Mouse (Mus musculus): ENCODE data around the gene Rpl10. TPM values are rescaled to one million over a fixed set of nuclear protein-coding genes. Genes with fewer than 3 reads are reported as not detected.

Rpl10 gene
- polyA plus RNA-seq (2012; fragmentation: generic; extraction: Trizol), result 2,470 TPM

DNA sequence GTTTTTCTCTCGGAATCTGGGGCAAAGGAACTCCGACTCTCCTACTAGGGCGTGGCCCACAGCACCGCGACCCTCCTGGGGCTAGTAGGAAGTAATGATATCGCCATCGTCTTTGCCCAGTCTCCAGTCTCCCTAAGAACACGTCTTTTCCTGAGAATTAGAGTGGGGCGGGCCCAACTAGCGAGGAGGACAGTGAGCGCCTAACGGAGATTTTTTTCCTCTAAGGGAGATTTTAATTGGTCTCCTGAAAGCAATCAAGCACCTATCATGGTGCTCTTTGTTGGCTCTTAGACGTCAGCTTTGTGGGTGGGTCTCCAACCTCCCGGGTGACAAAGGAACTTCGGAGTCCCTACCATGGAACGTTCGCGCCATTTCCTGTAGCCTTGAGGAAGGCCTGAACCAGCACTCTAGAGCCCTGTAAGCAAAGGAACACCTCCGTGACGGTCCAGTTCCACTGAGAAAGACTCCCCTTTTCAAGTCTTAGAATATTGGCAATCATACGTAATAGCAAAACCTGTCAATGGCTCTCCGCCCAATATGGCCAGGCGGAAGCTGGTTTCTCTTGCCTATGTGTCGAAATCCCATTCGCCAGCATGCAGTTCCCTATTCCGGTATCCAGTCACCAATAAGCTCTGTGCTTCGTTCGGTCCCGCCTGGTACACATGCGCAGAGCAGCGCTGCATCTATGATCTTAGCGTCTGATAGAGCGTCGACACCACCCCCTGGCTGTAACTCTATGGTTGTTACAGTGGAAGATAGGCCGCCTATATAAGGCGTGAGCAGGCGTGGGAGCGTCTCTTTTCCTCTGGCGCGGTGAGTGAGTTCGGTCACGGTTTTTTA lies at the start of gene Rpl10:
Rpl10 (plus strand) TSS at position 751 of the 840 bp plus-strand sequence.
- Histone ChIP-seq H3K79me2 (ENCODE audit: control insufficient read depth, insufficient read depth) (peaks cover 20% of the 10 kb centered on the region), H3K27me3 (ENCODE audit: control insufficient read depth, insufficient read depth, insufficient read length) (no peaks in the 10 kb centered on the region)

DNA sequence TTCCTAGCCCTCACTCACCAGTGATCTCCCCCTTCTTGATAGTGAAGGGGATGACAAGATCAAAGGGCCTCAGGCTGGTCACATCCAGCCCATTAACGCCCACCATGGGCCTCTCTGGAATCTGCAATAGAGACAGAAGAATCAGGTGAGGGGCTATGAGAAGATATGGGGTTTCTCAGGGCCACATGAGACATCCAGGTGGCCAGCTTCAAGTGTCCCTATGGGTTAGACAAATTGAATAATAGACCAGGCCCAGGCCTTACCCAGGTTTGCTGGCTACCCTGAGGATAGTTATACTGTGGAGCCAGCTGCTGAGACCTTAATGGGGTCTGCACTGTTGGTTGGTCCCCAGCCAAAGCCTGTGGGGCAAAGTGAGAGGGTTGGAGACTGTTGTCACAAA lies 40.6 kb upstream of the Rpl10 start:
- Histone ChIP-seq H3K36me3 (ENCODE audit: control insufficient read depth, insufficient read depth) (peaks cover 46% of the 10 kb centered on the region), H3K27me3 (ENCODE audit: control insufficient read depth, insufficient read depth, insufficient read length) (no peaks in the 10 kb centered on the region), H3ac (ENCODE audit: control insufficient read depth, insufficient read length) (no peak overlapping the region), H3K4me3 (no peak overlapping the region), H3K79me2 (ENCODE audit: control insufficient read depth, insufficient read depth) (no peaks in the 10 kb centered on the region), H3K4me2 (ENCODE audit: low read depth) (no peak overlapping the region)
- TF ChIP-seq CEBPB (IDR thresholded peaks at IDR 0.05; ENCODE audit: insufficient read depth, poor library complexity, severe bottlenecking), result no peak
- no peak for TF ChIP-seq USF1 (IDR thresholded peaks at IDR 0.05; ENCODE audit: low read depth)
- TF ChIP-seq MYOD1 (IDR thresholded peaks at IDR 0.05; ENCODE audit: control insufficient read depth in 1 of 3, insufficient read length in 2 of 3, low read depth in 2 of 3), result no peak
- no peak for TF ChIP-seq SRF (IDR thresholded peaks at IDR 0.05; ENCODE audit: control insufficient read depth, insufficient read length, low read depth)
- no peak for TF ChIP-seq E2F4 (IDR thresholded peaks at IDR 0.05; ENCODE audit: insufficient read depth)
- no peak for TF ChIP-seq POLR2A (IDR thresholded peaks at IDR 0.05; ENCODE audit: insufficient read length, low read depth)
- no peak for TF ChIP-seq TCF12 (IDR thresholded peaks at IDR 0.05; ENCODE audit: insufficient read depth, poor library complexity, severe bottlenecking)
- TF ChIP-seq MYOG (IDR thresholded peaks at IDR 0.05; ENCODE audit: control insufficient read depth in 1 of 3, insufficient read depth in 1 of 3, insufficient read length in 2 of 3, low read depth in 2 of 3), result no peak
- no peak for TF ChIP-seq REST (IDR thresholded peaks at IDR 0.05; ENCODE audit: insufficient read depth, insufficient read length)
- no peak for TF ChIP-seq TCF3 (IDR thresholded peaks at IDR 0.05; ENCODE audit: insufficient read length, low read depth)
- TF ChIP-seq MAX (IDR thresholded peaks at IDR 0.05; ENCODE audit: low read depth), result no peak
- no peak for TF ChIP-seq POLR2AphosphoS2 (IDR thresholded peaks at IDR 0.05; ENCODE audit: insufficient read length, low read depth)

More for the DNA sequence above, at the start of gene Rpl10:
- TF ChIP-seq E2F4 (IDR thresholded peaks at IDR 0.05; ENCODE audit: insufficient read depth) (no peak), SRF (IDR thresholded peaks at IDR 0.05; ENCODE audit: control insufficient read depth, insufficient read length, low read depth) (peak; percentile 97), POLR2A (IDR thresholded peaks at IDR 0.05; ENCODE audit: insufficient read length, low read depth) (peak; percentile 82), TCF3 (IDR thresholded peaks at IDR 0.05; ENCODE audit: insufficient read length, low read depth) (no peak), USF1 (IDR thresholded peaks at IDR 0.05; ENCODE audit: low read depth) (no peak), POLR2AphosphoS2 (IDR thresholded peaks at IDR 0.05; ENCODE audit: insufficient read length, low read depth) (peak; percentile 92), TCF12 (IDR thresholded peaks at IDR 0.05; ENCODE audit: insufficient read depth, poor library complexity, severe bottlenecking) (no peak), REST (IDR thresholded peaks at IDR 0.05; ENCODE audit: insufficient read depth, insufficient read length) (no peak), CEBPB (IDR thresholded peaks at IDR 0.05; ENCODE audit: insufficient read depth, poor library complexity, severe bottlenecking) (no peak), MAX (IDR thresholded peaks at IDR 0.05; ENCODE audit: low read depth) (no peak), MYOD1 (IDR thresholded peaks at IDR 0.05; ENCODE audit: control insufficient read depth in 1 of 3, insufficient read length in 2 of 3, low read depth in 2 of 3) (no peak), MYOG (IDR thresholded peaks at IDR 0.05; ENCODE audit: control insufficient read depth in 1 of 3, insufficient read depth in 1 of 3, insufficient read length in 2 of 3, low read depth in 2 of 3) (no peak)
- Histone ChIP-seq H3K4me3 (peak within 1 kb of the TSS; percentile 88), H3K4me2 (ENCODE audit: low read depth) (peak within 1 kb of the TSS; percentile 72), H3ac (ENCODE audit: control insufficient read depth, insufficient read length) (peak within 1 kb of the TSS; percentile 25), H3K36me3 (ENCODE audit: control insufficient read depth, insufficient read depth) (no peaks in the 10 kb centered on the region)

DNA sequence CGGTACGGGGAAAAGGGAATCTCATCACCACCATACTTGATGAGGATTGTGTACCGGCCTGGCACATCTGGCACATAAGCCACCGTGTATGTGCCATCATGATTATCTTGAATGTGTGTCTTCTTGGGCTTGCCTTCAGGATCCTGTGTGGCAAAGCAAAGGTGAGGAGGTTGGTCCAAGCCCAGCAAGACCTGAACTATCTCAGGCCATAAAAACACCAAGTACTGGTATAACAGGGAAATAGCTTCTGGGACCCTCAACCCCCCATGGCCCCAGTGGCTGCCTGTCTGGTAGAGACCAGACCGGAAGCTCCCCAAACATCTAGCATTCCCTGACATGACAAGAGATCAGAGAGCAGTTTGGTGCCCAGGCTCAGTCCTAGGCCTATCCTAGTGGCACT lies 37.4 kb upstream of the Rpl10 start:
- H3K79me2 ChIP-seq (ENCODE audit: control insufficient read depth, insufficient read depth), result peaks cover 6% of the 10 kb centered on the region

DNA sequence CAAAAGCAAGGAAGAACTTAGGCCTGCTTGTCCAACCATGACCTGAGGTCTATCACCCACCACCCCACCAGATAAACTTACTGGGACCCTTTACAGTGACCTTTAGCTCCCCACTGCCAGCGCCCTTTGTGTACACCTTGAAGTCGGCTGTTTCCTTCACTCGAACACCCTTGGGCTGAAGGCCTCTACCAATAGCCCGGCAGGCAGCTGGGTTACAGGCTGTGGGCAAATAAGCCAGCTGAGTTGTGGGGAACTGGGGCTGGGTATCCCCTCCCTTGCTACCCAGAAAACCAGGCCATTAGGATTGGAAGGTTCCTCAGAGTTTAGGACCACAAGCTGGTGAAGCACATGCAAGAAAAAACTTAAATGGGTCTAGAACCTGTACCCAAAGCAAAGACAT lies 30.3 kb upstream of the Rpl10 start:
- Histone ChIP-seq H3K4me3 (no peak overlapping the region), H3K79me2 (ENCODE audit: control insufficient read depth, insufficient read depth) (peaks cover 53% of the 10 kb centered on the region), H3ac (ENCODE audit: control insufficient read depth, insufficient read length) (no peak overlapping the region), H3K36me3 (ENCODE audit: control insufficient read depth, insufficient read depth) (peaks cover 36% of the 10 kb centered on the region), H3K27me3 (ENCODE audit: control insufficient read depth, insufficient read depth, insufficient read length) (no peaks in the 10 kb centered on the region), H3K4me2 (ENCODE audit: low read depth) (no peak overlapping the region)
- TF ChIP-seq CEBPB (IDR thresholded peaks at IDR 0.05; ENCODE audit: insufficient read depth, poor library complexity, severe bottlenecking), result no peak

More for the DNA sequence above, 37.4 kb upstream of the Rpl10 start:
- H3K27me3 ChIP-seq (ENCODE audit: control insufficient read depth, insufficient read depth, insufficient read length), result no peaks in the 10 kb centered on the region
- H3K4me3 ChIP-seq, result no peak overlapping the region
- peaks cover 35% of the 10 kb centered on the region for H3K36me3 ChIP-seq (ENCODE audit: control insufficient read depth, insufficient read depth)
- TF ChIP-seq POLR2AphosphoS2 (IDR thresholded peaks at IDR 0.05; ENCODE audit: insufficient read length, low read depth), result no peak
- no peak for TF ChIP-seq TCF3 (IDR thresholded peaks at IDR 0.05; ENCODE audit: insufficient read length, low read depth)
- TF ChIP-seq MYOD1 (IDR thresholded peaks at IDR 0.05; ENCODE audit: control insufficient read depth in 1 of 3, insufficient read length in 2 of 3, low read depth in 2 of 3), result no peak
- no peak for TF ChIP-seq E2F4 (IDR thresholded peaks at IDR 0.05; ENCODE audit: insufficient read depth)
- no peak for TF ChIP-seq USF1 (IDR thresholded peaks at IDR 0.05; ENCODE audit: low read depth)
- TF ChIP-seq REST (IDR thresholded peaks at IDR 0.05; ENCODE audit: insufficient read depth, insufficient read length), result no peak
- TF ChIP-seq POLR2A (IDR thresholded peaks at IDR 0.05; ENCODE audit: insufficient read length, low read depth), result no peak
- no peak for TF ChIP-seq SRF (IDR thresholded peaks at IDR 0.05; ENCODE audit: control insufficient read depth, insufficient read length, low read depth)
- TF ChIP-seq TCF12 (IDR thresholded peaks at IDR 0.05; ENCODE audit: insufficient read depth, poor library complexity, severe bottlenecking), result no peak
- no peak overlapping the region for H3ac ChIP-seq (ENCODE audit: control insufficient read depth, insufficient read length)
- H3K4me2 ChIP-seq (ENCODE audit: low read depth), result no peak overlapping the region
